Mouse (Mus musculus) embryo, embryonic 10 days (tissue): ENCODE data around the gene Usp35.
A peak's percentile ranks its signal among the peaks of the same experiment; 100 is the strongest.

Experiments used
- DNase-seq: peaks from one replicate; pipeline ENCODE4 v3.0.0-alpha.2; 2015; ENCODE audit warnings: low spot score

Gene Usp35

DNA sequence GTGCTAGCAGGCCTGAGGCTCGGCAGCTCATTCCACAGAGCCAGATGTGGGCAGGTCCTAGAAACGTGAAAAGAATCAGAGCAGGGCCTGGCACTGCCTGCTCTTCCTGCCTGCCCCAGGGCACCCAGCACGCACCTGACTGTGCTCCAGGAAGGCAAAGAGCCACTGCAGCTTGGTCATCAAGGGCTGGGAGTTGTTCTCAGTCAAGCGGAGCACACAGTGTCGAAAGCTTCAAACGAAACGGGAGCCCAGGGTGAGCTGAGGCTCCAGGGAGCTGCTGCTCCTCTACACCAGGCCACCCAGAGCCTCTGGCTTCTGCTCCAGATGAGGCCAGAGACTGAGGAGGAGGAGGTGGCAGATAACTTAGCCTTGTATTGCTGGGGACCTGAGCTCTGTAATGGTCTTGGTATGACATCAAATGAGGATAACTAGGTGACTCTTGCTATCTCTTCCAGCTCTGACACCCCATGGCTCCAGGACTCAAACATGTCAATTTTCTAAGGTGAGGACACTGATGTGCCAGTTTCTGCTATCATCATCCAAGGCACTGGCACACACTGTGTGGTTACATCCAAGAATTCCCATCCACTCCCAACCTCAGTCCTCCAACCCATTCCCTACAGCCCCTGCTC, 18.3 kb downstream of the Usp35 start:
- DNase-seq, result no peak

DNA sequence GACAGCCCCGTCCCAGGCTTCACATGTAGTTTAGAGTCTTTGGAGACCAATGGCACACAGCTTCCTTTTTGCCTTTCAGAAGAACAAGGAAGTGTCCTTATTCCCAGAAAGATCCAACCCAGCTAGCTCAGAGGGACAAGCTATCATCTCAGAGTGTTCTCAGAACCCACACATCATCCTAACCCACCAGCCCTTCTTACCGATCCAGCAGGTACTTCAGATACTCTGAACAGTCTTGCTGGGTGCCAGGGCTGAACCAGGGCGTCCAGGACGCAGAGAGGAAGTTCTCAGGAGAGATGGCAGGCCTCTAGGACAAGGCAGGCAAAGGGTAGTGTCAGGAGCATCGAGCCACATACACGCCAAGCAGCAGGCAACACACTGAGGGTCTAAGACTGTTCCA, 19.0 kb downstream of the Usp35 start:
- DNase-seq, result no peak

DNA sequence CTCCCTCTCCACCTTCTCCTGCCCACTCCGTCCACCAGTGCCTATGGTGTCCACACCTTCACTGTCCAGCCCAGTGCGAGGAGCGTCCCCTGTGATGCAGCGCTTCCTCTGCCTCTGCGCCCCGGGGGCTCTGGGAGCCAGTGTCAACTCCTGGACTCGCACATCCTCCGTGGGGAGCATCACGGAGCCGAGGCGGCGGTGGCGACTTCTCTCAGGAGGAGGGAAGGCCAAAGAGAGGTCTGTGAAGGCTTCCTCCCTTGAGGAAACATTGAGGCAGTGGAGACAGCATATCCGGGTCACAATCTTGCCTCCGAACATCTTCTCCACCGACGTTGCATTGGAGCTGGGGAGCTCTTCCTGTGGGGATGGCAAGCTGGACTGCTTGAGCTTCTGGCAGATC, 19.6 kb downstream of the Usp35 start:
- DNase-seq, result no peak

DNA sequence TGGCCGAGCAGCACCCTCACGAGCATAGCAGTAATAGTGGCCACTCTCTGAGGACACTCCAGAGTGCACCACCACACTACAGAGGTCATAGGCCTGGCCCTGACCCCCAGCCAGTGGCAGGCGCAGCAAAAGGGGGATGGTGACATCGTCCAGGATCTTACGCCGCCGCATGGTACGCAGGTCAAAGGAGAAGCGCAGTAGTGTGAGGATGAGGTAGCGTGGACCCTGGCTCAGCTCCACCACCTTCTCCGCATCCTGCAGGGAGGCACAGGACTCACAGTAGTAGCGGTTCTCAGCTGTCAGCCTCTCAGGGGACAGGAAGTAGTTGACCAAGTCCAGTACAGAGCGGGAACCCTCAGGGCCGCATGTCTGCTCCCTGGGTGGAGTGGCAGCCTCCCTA, 20.2 kb downstream of the Usp35 start:
- no peak for DNase-seq

DNA sequence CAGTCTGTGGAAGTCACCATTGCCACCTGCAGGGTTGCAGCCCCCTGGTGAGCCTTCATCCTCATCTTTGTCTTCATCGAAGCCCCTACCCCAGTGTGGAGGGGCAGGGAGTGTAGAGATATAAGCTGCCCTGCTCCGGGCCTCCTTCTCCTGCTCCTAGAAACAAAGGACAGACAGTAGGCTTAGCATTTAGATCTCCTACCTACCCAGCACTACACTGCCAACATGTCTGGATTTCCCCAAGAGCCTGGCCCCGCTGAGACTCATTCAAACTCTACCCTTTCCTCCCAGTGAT, 21.5 kb downstream of the Usp35 start:
- no peak for DNase-seq

DNA sequence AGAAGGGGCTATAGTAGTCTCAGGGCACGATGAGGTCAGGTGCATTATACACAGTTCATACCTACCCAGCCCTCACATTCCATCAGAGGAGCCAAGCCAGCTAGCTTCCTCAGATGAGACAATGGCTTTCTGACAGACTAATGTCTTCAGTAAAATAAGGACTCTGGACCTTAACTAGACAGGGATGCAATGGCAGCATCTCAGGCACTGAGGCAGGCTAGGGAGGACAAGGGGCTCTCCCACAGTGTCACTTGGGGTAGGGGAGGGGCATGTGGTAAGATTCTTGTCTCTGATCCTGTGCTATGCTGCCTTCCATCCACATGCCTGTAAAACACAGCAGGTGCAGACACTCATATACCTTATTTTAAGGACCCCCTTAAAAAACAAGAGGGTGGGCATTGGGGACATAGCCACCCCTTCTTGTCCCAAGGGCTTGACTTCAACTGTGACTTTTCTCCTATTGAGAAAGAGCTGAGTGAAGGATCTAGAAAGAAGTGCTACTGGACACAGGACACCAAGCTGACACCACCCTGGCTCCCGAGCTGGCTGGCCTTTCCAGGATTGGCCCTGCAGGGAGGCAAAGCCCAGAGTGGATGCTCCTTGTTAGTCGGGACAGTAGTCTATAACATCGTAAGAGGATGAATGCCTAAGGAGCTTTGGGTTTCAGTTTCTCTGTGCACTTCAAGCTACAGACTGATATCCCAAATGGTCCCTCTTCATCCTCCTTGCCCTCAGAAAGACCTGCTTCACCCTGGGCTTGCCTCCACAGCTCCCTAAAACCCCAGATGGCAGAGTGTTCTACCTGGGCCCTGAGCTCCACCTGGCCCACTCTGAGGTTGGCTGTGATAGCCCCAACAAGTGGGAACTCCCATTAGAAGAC, 22.1 kb downstream of the Usp35 start:
- no peak for DNase-seq

DNA sequence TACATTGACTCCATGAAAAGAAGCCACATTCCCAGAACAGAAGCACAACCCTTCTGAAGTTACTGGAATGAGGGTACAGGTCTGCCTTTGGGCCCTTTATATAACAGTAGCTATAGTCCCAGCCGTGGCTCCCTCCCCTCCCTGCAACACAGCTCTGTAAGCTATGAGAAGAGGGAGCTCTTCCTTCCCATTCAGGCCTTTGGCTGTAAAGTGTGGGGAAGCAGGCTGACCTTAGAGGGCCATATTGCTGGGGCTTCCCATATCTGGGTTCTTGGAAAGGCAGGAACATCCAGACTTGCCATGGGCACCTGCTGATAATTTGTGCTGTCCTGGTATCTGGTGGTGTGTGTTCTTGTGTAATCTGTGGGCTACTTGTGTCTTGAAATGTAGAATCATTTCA, 24.3 kb downstream of the Usp35 start:
- no peak for DNase-seq

DNA sequence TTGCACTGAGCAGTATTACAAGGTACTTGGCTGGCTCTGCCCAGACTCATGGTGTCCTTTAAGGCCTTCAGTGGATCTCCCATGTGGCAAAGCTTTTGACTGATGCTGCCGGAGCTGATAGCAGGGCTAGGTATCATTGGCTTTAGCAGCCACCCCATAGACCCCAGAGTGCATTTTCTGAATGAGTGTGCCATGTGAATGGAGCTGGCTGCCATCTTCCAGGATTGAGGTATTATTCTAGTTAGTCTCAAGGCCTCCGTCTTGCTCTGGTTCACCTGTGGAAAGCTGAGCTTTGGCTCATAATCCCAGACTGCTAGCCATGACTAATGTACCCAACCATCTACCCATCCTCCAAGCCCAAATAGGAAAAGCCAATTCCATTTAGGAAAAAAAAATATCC, 25.0 kb downstream of the Usp35 start:
- DNase-seq, result no peak

DNA sequence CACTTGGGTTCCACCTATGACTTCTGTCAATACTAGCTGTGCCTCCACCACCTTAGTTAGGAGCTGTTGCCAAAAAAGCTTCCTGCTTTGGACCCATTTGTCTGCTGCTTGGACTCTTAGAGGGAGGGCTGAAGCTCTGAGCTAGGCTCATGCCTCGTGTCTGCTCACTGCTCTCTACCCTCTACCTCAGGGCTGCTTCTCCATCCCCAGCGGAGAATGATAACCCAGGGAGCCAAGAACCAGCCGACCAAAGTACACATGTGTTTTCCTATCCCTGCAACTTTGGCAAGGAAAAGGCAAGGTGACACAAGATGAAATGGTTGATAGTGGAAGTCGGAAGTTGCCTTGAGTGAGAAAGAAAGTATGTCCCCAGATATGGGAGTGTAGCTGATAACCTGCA, 26.6 kb downstream of the Usp35 start:
- DNase-seq, result no peak

DNA sequence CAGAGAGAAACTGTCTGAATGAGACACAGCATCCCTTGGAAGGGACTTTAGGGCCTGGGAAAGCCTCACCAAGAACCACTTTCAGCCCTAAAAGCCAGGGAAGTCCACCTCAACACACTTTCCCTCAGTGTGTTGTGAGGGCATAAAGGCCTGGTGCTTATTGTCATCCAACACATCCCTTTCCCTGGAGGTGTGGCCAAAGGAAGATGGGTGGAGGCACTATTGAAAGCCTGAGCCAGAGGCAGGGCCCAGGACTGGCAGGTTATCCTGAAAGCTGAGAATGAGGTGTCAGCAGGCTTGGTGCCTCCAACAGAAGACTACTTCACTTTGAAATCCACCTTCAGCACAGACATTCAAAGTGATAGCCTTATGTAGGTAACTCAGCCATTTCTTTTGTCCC, 27.3 kb downstream of the Usp35 start:
- DNase-seq, result no peak

DNA sequence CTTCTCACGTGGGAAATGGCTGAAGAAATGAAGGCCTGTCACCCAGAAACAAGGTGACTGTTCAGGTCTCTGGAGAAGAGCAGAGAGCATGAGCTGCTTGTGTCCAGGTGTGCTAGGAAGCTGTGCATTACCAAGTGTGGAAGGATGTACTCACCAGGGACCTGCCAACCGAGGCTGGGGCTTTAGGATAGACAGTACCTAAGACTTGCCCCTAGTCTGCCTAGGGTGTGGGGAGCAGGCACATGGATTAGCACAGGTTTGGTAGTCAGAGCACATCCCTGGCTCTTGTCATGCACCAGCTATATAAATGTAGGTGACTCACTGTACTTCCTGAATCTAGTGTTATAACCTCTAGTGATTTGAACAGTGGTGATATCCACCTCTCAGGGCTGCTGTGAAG, 28.2 kb downstream of the Usp35 start:
- DNase-seq, result peak; percentile 2

DNA sequence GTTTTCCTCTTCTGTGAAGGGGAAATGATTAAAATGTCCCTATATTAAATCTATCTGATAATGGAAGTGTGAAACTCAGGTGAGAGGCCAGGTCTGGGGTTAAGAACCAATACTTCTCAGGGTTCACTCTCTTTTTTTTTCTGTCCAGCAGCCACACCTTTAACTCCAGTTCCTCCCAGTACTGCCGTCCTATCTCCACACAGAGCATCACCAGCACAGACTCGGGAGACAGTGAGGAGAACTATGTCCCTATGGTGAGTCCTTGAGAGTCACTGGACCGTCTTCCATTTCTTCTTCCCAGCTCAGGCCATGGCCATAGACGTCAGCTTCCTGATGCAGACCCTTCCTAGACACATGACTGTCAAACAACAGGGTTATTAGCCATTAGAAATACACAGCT, 28.9 kb downstream of the Usp35 start:
- no peak for DNase-seq

DNA sequence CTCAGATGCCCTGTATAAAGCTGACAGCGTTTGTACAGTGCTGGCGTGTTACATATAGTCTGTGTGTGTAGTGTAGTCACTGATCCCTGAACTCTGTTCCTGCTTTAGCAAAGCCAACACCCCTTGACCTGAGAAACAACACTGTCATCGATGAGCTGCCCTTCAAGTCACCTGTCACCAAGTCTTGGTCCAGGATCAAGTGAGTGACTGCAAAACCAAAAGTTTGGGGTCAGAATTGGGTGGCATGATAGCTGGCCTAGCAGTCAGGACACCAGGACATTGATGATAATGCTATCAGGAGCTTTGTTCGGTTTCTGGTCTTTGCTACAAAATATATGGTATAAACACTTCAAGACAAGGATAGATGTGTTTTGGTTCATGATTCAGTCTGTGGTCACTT, 29.6 kb downstream of the Usp35 start:
- no peak for DNase-seq

DNA sequence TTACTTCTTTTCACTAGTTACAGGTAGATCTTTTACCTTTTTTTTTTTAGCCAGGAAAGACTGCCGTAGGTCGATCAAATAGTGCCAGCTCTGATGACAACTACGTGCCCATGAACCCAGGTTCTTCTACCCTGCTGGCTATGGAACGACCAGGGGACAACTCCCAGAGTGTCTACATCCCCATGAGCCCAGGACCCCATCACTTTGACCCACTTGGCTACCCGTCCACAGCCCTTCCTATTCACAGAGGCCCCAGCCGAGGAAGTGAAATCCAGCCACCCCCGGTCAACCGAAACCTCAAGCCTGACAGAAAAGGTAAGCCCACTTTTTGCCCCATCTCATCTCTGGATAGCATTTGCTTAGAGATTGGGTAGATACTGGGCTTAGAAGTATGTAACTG, 30.5 kb downstream of the Usp35 start:
- no peak for DNase-seq

DNA sequence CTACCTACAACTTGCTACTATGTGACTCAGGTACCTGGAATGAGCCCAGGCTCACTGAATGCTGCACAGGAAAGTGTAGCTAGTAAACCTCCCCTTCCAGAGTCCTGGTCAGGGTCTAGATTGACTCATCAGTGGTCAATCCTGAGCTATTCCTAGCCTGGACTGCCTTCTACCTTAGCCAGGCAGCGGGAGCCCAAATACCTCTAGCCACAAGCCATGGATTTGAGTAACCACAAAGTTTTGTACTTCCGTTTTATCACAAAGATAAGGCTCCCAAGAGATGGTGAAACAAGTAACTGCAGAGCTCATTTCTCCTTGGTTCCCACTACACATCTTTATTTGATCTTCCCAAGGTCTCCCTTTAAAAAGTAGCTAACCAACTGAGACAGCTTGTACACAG, 30.9 kb downstream of the Usp35 start:
- DNase-seq, result no peak

DNA sequence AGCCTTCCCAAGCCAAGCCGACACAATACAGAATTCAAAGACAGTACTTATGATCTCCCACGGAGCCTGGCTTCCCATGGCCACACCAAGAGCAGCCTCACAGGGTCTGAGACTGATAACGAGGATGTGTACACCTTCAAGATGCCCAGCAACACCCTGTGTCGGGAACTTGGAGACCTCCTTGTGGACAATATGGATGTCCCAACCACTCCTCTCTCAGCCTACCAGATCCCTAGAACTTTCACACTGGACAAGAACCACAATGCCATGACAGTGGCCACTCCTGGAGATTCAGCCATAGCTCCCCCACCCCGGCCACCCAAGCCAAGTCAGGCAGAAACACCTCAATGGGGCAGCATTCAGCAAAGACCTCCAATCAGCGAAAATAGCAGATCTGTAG, 32.9 kb downstream of the Usp35 start:
- peak; percentile 1 for DNase-seq

DNA sequence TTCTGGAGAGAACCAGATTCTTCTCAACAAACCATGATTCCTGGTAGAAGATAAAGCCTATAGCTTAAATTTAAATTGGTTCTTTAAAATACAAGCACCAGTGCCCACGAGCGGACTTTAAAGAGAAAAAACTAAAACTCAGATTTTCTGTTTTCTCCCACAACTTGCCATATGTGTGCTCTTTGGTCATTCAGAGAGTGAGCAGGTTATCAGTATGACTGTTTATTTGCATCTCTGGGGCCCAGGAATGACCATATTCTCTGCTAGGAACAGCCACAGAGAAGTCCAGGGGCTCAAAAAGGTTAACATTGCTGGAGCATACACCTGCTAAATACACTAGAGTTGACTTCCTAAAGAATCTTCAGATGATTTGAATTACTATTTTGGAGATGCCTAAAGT, 33.5 kb downstream of the Usp35 start:
- no peak for DNase-seq

DNA sequence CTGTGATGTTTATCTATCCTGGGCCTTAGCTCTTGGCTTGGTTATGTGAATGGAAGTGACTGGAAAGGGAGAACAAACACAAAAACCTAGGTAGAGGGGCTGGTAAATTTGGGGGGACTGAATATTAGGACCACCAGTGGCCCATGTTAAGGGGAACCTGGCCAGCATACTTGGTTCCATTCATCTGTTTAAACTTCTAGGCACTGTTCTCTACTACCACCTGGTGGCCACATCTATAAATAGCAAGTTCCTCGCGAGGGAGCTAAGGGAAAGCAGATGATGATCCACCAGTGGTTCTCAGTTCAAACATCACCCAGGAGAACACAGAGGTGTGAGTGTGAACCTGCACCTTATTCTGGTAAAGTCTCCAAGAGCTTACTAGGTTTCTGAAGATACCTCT, 34.4 kb downstream of the Usp35 start:
- peak; percentile 79 for DNase-seq

DNA sequence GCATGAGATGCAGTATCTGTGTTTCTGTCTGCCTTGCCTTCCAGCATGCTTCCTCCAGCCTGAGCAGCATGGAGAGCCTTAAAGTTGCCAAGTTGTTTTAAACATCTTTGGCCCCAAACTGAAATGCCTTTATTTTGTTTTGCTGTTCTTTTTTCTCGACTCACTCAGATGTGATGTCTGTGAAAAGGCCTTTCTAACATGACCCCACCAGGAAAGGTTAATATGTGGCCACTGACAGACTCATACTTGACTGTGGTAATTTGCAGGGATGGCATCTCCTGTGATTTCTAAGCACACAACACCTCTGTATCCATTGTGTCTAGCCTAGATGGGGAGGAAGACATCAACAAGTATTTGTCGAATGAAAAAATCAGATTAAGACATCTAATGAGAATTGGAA, 34.8 kb downstream of the Usp35 start:
- DNase-seq, result no peak

DNA sequence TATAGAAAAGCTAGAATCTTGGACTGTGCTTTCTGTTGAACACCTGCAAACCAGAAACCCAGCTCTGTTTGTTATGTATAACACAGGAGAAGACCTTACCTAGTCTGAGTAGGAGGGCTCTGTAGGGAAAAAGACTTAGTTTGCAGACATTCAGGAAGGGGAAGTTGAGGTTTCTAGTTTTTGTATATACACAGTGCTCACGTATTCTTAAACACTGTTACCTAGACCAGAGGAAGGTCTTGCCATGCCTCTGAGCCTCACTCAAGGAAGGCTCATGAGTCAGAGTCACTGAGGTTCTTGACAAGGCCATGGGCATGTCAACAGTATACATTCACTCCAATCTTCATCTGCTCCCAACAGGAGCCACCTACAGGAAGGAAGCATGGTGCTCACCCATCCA, 60.8 kb downstream of the Usp35 start:
- no peak for DNase-seq

DNA sequence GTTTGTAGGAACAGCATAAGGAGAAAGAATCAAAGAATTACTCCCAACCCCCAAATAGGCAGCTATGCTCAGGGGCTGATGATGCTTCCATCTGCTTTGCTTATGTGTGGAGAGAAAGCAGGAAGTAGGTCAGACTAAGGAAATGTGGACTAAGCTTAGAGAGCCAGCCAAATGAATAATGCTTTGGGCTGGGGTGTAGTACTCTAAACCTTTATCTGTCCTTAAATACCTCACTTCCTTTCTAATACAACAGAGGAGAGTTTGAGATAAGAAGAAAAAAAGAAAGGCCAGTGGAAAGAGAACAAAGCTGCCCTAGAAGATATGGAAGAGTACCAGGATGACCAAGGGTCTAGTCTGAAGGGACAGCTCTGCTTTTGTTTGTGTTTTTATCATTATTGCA, 61.5 kb downstream of the Usp35 start:
- no peak for DNase-seq

DNA sequence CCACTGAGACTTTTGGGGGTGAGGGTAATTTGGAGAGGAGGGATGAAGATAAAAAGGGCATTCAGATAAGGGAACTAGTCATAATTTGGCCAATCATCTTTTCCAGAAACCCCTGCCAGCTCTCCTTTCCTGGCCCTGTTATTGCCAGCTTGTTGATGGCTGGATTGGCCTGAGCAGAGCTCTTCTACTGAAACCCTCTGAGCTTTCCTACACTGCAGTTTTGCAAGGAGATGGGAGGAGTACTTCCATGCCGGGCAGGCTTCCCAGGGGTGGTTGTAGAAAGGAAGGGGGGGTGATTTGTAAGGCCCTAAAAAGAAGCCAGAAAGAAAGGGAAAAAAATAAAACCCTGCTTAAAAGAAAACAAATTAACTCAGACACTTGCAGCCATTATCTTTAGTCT, 69.3 kb downstream of the Usp35 start:
- no peak for DNase-seq
